Mouse (Mus musculus) G1E (cell line): ENCODE data around the gene Cir1.

Experiments
- CTCF ChIP-seq: IDR thresholded peaks from 2 replicates; pipeline ENCODE4 v1.5.1; 2012; ENCODE audit warnings: low read depth, low read length, inconsistent platforms, mixed read lengths
- GATA1 ChIP-seq: IDR thresholded peaks from 2 replicates; pipeline ENCODE4 v1.6.1; 2012; ENCODE audit warnings: borderline replicate concordance, low read length, inconsistent platforms, mixed read lengths

GRCm38 (mm10) chr2:73281048-73281661 lies 31.3 kb downstream of the Cir1 start:
- TF ChIP-seq CTCF (no peak), GATA1 (no peak)
